Mouse (Mus musculus) erythroblast, adult 5-6 weeks (primary cell): ENCODE measurements around the gene Faim. TPM values are rescaled to one million over a fixed set of nuclear protein-coding genes. Genes with fewer than 3 reads are reported as not detected.

Experiments used
- ATAC-seq: replicated peaks from 2 replicates; pipeline ENCODE4 v1.8.0; 2016; ENCODE audit warnings: moderate number of reproducible peaks, mild to moderate bottlenecking, moderate TSS enrichment, inconsistent platforms; ENCODE audit not compliant: poor library complexity, low FRiP score, severe bottlenecking
- total RNA-seq, 2 experiments: library from RNA; stranded (forward) in 1 of 2; stranded (reverse) in 1 of 2; fragments of 150-400 nt in 1 of 2; fragments of 200-764, 138-1000 nt in 1 of 2; gene quantifications; 2 replicates each; pipeline versions ENCODE4 v1.2.3 to v1.2.4; 2015 to 2017; ENCODE audit warnings: low replicate concordance in 2 of 2

Faim gene
- total RNA-seq, 2 experiments from 2014 or later, result 2.9 to 13.3 TPM

DNA sequence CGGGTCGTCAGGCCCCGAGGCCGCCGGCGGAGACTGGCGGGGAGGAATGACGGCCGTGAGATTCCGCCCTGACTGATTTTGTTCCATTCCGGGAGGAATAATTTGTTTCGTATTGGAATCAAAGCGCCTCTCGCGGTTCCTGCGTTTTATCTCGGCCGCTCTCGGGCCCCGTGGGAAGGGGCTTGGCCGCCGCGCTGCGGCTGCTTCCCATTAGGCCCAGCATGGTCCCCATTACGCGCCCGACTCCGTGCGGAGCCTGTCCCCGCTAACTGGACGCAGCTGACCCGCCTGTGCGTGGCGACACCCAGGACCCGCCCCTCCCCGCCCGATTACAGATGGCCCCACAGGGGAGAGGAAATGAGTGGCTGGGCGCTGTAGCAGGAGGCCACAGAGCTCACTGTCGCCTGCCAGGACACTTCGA lies 13.1 kb upstream of the Faim start:
- ATAC-seq, result no peak

- ATAC-seq, result no peak
Measured at GRCm38 (mm10) chr9:98973561-98973960, 12.6 kb upstream of the Faim start.

- ATAC-seq, result no peak
Measured at GRCm38 (mm10) chr9:98974898-98975297, 11.3 kb upstream of the Faim start.

- ATAC-seq, result no peak
Measured at GRCm38 (mm10) chr9:98976081-98976480, 10.1 kb upstream of the Faim start.

GRCm38 (mm10) chr9:98976520-98976919 lies 9.7 kb upstream of the Faim start:
- ATAC-seq, result no peak

DNA sequence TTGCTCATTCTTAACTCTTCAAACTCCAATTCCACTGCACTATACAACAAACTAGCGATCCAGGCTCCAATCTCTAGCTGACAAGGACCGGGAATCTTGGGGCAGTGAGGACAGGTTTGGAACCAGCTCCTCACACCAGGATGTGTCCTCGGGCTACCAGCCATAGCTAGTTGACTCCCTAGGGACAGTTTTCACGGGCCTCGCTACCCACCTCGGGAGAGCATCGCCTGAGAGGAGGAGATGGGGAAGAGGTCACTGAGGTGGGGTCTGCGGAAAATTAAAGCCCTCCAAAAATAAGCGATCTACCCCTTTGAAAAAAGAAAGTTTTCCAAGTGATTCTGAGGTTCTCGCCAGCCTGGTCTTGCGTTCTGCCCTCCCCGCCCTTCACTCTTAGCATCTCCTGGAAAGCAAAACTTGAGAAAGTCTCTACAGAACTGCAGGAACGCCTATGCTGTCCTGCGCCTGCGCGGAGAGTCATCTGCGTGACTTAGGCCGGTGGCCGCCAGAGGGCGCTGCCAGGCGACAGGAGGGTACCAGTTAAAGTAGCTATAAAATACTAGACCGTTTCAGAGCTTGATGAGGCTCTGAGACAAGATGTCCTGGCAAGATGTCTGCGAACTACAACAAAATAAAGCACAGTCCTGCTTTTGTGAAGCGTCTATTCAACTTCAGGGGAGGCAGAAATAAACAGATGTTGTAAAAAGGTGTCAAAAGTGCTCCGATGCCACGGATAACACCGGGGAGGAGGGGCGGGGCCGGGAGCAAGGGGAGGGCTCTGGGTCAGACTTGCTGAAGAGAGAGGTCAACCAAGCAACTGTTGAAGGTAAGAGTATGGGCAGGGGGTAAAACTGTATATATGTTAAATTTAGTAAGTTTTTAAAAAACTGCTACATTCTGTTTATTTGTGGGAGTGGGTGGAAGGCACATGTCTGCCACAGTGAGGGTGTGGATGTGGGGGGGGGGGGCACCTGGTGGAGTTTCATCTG lies 6.4 kb upstream of the Faim start:
- ATAC-seq, result peak; percentile 90

DNA sequence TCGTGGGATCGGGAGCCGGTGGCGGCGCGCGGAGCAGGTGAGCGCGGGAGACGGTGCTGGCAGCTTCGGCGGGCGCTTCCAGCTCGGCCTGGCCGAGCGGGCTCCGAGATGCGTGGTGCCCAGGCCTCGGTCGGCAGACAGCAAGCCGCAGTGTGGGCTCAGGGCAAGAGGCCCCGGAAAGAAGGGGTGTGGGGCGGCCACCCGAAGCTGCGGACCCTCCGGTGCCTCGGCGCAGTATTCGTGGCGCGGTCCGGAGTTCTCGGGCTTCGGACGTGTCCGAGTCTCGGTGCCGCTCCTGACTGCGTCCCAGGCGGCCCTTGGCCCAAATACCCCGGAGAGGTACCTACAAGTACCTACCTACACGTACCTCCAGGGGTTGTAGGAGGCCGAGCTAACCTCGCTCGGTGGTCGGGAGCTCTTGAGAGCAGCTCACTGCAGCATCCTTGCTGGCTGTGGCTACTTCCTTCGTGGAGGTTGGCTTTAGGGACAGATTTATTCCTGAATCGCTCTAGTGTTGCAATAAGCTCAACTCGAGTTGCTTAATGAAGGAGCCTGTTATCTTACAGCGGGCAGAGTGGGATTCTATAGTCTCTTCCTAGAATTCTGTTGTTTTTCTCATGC lies 413 bp downstream of the Faim start:
- no peak for ATAC-seq

- no peak for ATAC-seq
Measured at GRCm38 (mm10) chr9:98987131-98987530, 958 bp downstream of the Faim start.

GRCm38 (mm10) chr9:98994103-98994502 lies 7.9 kb downstream of the Faim start:
- ATAC-seq, result no peak

GRCm38 (mm10) chr9:98999881-99000339 lies 13.7 kb downstream of the Faim start:
- ATAC-seq, result no peak

- ATAC-seq, result no peak
Measured at GRCm38 (mm10) chr9:99001326-99001725, 15.2 kb downstream of the Faim start.

DNA sequence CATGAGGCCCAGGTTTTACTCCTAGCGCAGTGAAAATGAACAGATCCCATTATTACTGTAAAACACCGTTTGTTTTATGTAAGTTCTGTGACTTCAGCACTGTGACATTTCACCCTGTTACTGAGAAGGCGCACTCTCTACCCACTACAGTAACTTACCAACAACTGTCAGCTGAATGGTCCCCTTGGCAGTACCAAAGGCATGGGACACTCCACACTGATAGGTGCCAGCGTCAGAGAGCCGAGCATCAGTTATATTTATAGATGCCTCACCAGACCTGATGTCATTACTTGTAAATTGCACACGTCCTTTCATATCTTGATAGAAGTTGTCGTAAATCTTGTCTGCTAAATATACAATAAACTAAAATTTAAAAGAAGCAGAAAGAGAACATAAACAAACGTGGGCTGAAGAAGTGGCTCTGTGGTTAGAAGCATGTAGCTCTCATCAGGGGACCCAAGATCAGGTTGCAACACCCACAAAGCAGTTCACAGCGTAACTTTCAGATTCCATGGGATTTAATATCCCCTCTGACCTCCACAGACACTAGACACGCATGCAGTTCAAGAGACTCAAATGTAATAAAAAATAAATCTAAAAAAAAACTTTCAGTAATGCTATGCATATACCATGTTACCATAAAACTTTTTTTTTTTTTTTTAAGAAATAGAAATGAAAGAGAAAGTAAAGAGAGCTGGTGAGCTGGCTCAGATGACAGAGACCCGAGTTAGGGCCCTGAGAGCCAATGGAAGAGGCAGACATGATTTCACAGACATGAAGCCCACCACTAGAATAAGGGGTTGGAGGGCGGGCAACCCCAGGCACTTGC lies 23.1 kb downstream of the Faim start:
- no peak for ATAC-seq

DNA sequence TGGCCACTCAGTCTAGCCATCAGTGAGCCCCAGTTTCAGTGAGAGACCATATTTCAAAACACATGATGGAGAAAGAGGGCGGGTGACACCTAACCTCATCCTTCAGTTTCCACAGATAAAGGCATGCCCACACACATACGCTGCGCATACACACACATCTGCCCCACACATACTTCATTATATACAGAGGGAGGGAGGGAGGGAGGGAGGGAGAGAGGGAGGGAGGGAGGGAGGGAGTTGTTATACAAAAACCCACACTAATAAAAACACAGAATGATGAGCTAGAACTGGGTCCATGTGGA lies 23.7 kb downstream of the Faim start:
- ATAC-seq, result no peak

- no peak for ATAC-seq
Measured at GRCm38 (mm10) chr9:99016301-99016700, 30.1 kb downstream of the Faim start.

- ATAC-seq, result no peak
Measured at GRCm38 (mm10) chr9:99016759-99017158, 30.6 kb downstream of the Faim start.

GRCm38 (mm10) chr9:99017679-99018078 lies 31.5 kb downstream of the Faim start:
- no peak for ATAC-seq

GRCm38 (mm10) chr9:99021166-99021565 lies 35.0 kb downstream of the Faim start:
- ATAC-seq, result no peak

DNA sequence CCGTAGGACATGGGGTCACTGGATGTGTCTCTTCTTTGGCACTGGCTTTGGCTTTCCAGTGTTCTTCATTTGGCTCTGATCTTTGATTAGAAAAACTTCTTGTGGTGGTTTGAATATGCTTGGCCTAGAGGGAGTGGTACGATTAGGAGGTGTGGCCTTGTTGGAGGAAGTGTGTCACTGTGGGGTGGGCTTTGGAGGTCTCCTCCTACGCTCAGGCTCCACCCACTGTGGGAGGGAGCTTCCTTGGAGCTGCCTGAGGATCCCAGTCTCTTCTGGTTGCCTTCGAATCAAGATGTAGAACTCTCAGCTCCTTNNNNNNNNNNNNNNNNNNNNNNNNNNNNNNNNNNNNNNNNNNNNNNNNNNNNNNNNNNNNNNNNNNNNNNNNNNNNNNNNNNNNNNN lies 35.6 kb downstream of the Faim start:
- no peak for ATAC-seq

GRCm38 (mm10) chr9:99032031-99032430 lies 45.9 kb downstream of the Faim start:
- no peak for ATAC-seq

DNA sequence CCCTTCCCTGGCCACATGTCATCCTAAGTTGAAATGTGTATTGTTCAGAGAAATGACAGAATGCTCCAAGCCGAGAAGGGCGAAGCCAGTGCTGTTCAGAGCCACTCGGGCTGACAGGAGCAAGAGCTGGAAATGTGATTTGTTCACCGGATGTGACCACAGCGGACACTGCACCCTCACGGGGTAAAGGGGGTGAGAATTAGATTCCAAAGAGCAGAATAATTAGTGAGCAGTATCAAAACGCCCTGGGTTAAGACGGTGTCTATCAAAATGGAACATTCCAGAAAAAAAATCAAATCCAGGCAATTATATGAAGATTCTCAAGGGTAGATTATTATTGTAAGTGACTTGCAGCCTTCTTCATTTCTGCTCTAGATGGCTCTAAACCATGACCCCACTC lies 47.9 kb downstream of the Faim start:
- no peak for ATAC-seq
